Mouse (Mus musculus) stomach, postnatal 0 days (tissue): ENCODE data around the gene Kalrn. TPM values are rescaled to one million over a fixed set of nuclear protein-coding genes. Genes with fewer than 3 reads are reported as not detected.

Experiments
- ATAC-seq: fragments of 200-750 bp; cut with Nextera tagmentation; 2 replicates; pipeline ENCODE4 v1.8.0; 2017; ENCODE audit not compliant: low FRiP score, low TSS enrichment
- DNase-seq: peaks from one replicate; pipeline ENCODE4 v3.0.0-alpha.2; 2016; ENCODE audit warnings: low spot score
- H3K27ac ChIP-seq: fragments of 300-500 bp; sonication (generic); replicated peaks from 2 replicates; pipeline ENCODE4 v1.5.1; 2014; ENCODE audit warnings: mild to moderate bottlenecking, control low read depth
- H3K27me3 ChIP-seq: fragments of 300-500 bp; sonication (generic); 2 replicates; pipeline ENCODE4 v1.6.1; 2014; ENCODE audit warnings: low read length; ENCODE audit not compliant: control insufficient read depth, insufficient read depth
- H3K36me3 ChIP-seq: fragments of 300-500 bp; sonication (generic); 2 replicates; pipeline ENCODE4 v1.6.1; 2014; ENCODE audit warnings: low read length, mixed read lengths; ENCODE audit not compliant: control insufficient read depth, insufficient read depth
- H3K4me1 ChIP-seq: fragments of 300-500 bp; sonication (generic); replicated peaks from 2 replicates; pipeline ENCODE4 v1.6.1; 2014; ENCODE audit warnings: antibody characterized with exemption; ENCODE audit not compliant: control insufficient read depth, insufficient read depth
- H3K4me2 ChIP-seq: fragments of 300-500 bp; sonication (generic); replicated peaks from 2 replicates; pipeline ENCODE4 v1.6.1; 2014; ENCODE audit warnings: low read depth, mild to moderate bottlenecking, control low read depth, moderate library complexity
- H3K4me3 ChIP-seq: fragments of 300-500 bp; sonication (generic); 2 replicates; pipeline ENCODE4 v1.5.1; 2014; ENCODE audit warnings: low read depth, low read length, control low read depth
- H3K9ac ChIP-seq: fragments of 300-500 bp; sonication (generic); 2 replicates; pipeline ENCODE4 v1.6.1; 2014; ENCODE audit warnings: mild to moderate bottlenecking, low read length, control low read depth, mixed read lengths
- H3K9me3 ChIP-seq: fragments of 300-500 bp; sonication (generic); 2 replicates; pipeline ENCODE4 v1.6.1; 2016; ENCODE audit warnings: low read length; ENCODE audit not compliant: control insufficient read depth
- CTCF ChIP-seq: IDR thresholded peaks from 2 replicates; pipeline ENCODE4 v1.5.1; 2016; ENCODE audit warnings: antibody characterized with exemption, low read depth, mild to moderate bottlenecking, moderate library complexity
- EP300 ChIP-seq: optimal IDR thresholded peaks from 2 replicates; pipeline ENCODE3; 2016; ENCODE audit warnings: antibody characterized with exemption
- WGBS: fragments of 180-500 bp; shearing (Covaris S2); extraction: QIAGEN DNeasy Blood & Tissue Kit; methylation state at CpG from one replicate; pipeline ENCODE4 v1.1.7; 2014; 5-methylcytosine and 5-hydroxymethylcytosine counted together
- polyA plus RNA-seq: library from polyadenylated mRNA; unstranded; fragments of >200 nt; fragmentation: Nextera tagmentation; extraction: Ambion mirVana; gene quantifications from 2 replicates; pipeline ENCODE4 v1.2.1, GENCODE M21; 2015

The Kalrn gene
- polyA plus RNA-seq, 1 experiment from 2014 or later, result 14.4 TPM

GRCm38 (mm10) chr16:34212160-34212559, 361.2 kb downstream of the Kalrn start:
- TF ChIP-seq CTCF, result no peak
- no peak for TF ChIP-seq EP300
- Histone ChIP-seq H3K4me3 (no peak overlapping the region), H3K9ac (no peak overlapping the region), H3K36me3 (no peaks in the 10 kb centered on the region), H3K4me1 (no peaks in the 10 kb centered on the region), H3K27me3 (no peaks in the 10 kb centered on the region), H3K4me2 (no peak overlapping the region), H3K9me3 (no peaks in the 10 kb centered on the region), H3K27ac (no peak overlapping the region)
- DNase-seq (no peak), ATAC-seq (no peak)
- WGBS, result 70% methylated on average over 3 of the region's 3 CpGs

- H3K9me3 ChIP-seq, result no peaks in the 10 kb centered on the region
- H3K4me2 ChIP-seq, result no peak overlapping the region
- H3K9ac ChIP-seq, result no peak overlapping the region
- 55% methylated on average over 12 of the region's 12 CpGs for WGBS
- no peaks in the 10 kb centered on the region for H3K27me3 ChIP-seq
- no peaks in the 10 kb centered on the region for H3K36me3 ChIP-seq
- no peak overlapping the region for H3K27ac ChIP-seq
- ATAC-seq (no peak), DNase-seq (peak; percentile 28)
- no peaks in the 10 kb centered on the region for H3K4me1 ChIP-seq
- no peak overlapping the region for H3K4me3 ChIP-seq
- no peak for TF ChIP-seq CTCF
- no peak for TF ChIP-seq EP300
These were observed 362.1 kb downstream of the Kalrn start for GRCm38 (mm10) chr16:34211243-34211642.

GRCm38 (mm10) chr16:34208748-34209147, 364.6 kb downstream of the Kalrn start:
- peak; percentile 91 for ATAC-seq
- DNase-seq, result peak; percentile 31
- H3K27ac ChIP-seq, result no peak overlapping the region
- no peak for TF ChIP-seq CTCF
- TF ChIP-seq EP300, result no peak
- H3K4me3 ChIP-seq, result no peak overlapping the region
- H3K4me2 ChIP-seq, result no peak overlapping the region
- no peaks in the 10 kb centered on the region for H3K27me3 ChIP-seq
- no peaks in the 10 kb centered on the region for H3K36me3 ChIP-seq
- H3K9me3 ChIP-seq, result no peaks in the 10 kb centered on the region
- no peaks in the 10 kb centered on the region for H3K4me1 ChIP-seq
- no peak overlapping the region for H3K9ac ChIP-seq
- 33% methylated on average over 5 of the region's 5 CpGs for WGBS

- Histone ChIP-seq H3K27ac (no peak overlapping the region), H3K4me2 (no peak overlapping the region)
- no peak for TF ChIP-seq EP300
- TF ChIP-seq CTCF, result peak; percentile 43
These were observed 365.4 kb downstream of the Kalrn start for GRCm38 (mm10) chr16:34207972-34208371.

GRCm38 (mm10) chr16:34204527-34205139, 368.7 kb downstream of the Kalrn start:
- ATAC-seq (no peak), DNase-seq (no peak)
- Histone ChIP-seq H3K9me3 (no peaks in the 10 kb centered on the region), H3K4me3 (no peak overlapping the region), H3K36me3 (no peaks in the 10 kb centered on the region), H3K27ac (no peak overlapping the region), H3K27me3 (no peaks in the 10 kb centered on the region), H3K4me1 (no peaks in the 10 kb centered on the region), H3K4me2 (no peak overlapping the region), H3K9ac (no peak overlapping the region)
- TF ChIP-seq CTCF, result no peak
- no peak for TF ChIP-seq EP300
- WGBS, result 84% methylated on average over 13 of the region's 13 CpGs

More at GRCm38 (mm10) chr16:34207972-34208371, 365.4 kb downstream of the Kalrn start:
- no peaks in the 10 kb centered on the region for H3K36me3 ChIP-seq
- H3K9ac ChIP-seq, result no peak overlapping the region
- ATAC-seq, result no peak
- H3K4me1 ChIP-seq, result no peaks in the 10 kb centered on the region
- no peak overlapping the region for H3K4me3 ChIP-seq
- H3K9me3 ChIP-seq, result no peaks in the 10 kb centered on the region
- 92% methylated on average over 5 of the region's 5 CpGs for WGBS
- H3K27me3 ChIP-seq, result no peaks in the 10 kb centered on the region
- DNase-seq, result no peak

- no peak overlapping the region for H3K4me3 ChIP-seq
- no peak overlapping the region for H3K27ac ChIP-seq
- TF ChIP-seq EP300, result no peak
- no peak for TF ChIP-seq CTCF
- H3K9ac ChIP-seq, result no peak overlapping the region
- no peaks in the 10 kb centered on the region for H3K4me1 ChIP-seq
- no peak overlapping the region for H3K4me2 ChIP-seq
- WGBS, result 79% methylated on average over 6 of the region's 6 CpGs
- H3K9me3 ChIP-seq, result no peaks in the 10 kb centered on the region
- ATAC-seq (no peak), DNase-seq (no peak)
- H3K27me3 ChIP-seq, result no peaks in the 10 kb centered on the region
- no peaks in the 10 kb centered on the region for H3K36me3 ChIP-seq
These were observed 373.8 kb downstream of the Kalrn start for GRCm38 (mm10) chr16:34199543-34199942.
